ENCODE assay signal across 24 mouse cellular contexts in the genomic region with DNA sequence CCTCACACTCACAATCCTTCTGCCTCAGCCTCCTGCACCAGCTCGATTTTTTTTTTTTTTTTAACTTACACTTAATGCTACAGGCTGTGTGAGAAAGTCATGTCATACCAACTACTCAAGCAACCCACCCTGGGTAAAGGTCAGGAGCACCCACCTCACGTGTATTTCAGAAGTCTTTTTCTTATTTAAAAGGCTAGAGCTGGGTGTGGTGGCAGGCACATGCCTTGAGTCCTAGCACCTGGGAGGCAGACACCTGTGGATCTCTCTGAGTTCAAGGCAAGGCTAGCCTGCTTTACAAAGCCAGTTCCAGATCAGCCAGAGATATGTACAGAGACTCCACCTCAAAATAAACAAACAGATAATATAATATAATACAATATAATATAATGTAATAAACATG. TPM values are rescaled to one million over a fixed set of nuclear protein-coding genes. Genes with fewer than 3 reads are reported as not detected.
A peak's percentile ranks its signal among the peaks of the same experiment; 100 is the strongest.
DNase-seq lines count a peak whose midpoint lies in the region; ATAC-seq and TF ChIP-seq lines count a peak whose summit lies in the region.
"Had no signal": no experiment of that assay in that cellular context is flagged by ENCODE, and none has a peak within 500 bp of the region (broad histone marks: within the 10 kb centered on the region; RNA-seq: fewer than 3 reads in every experiment).

No protein-coding gene starts in this region.

- no peak overlapping the region for H3K9ac ChIP-seq in forebrain, embryonic 14.5 days (ENCODE audit: low read length)
- H3K9ac ChIP-seq in forebrain, embryonic 11.5 days (ENCODE audit: low read length): no peak overlapping the region
- no peak overlapping the region for H3K9ac ChIP-seq in midbrain, postnatal 0 days (replicated peaks; ENCODE audit: low read length, poor library complexity, severe bottlenecking)
- H3K9ac ChIP-seq in ES-E14 (ENCODE audit: insufficient read depth, low read depth, low read length, poor library complexity, severe bottlenecking): no peak overlapping the region
- H3K9ac ChIP-seq in intestine, embryonic 15.5 days: no peak overlapping the region
- H3K9ac ChIP-seq: forebrain, embryonic 15.5 days; hindbrain, embryonic 14.5 days had no signal

- TF ChIP-seq CTCF in midbrain, postnatal 0 days (IDR thresholded peaks at IDR 0.05): no peak

- H3K27me3 ChIP-seq in forebrain, embryonic 14.5 days (replicated peaks; ENCODE audit: control insufficient read depth, insufficient read depth, low read length): no peaks in the 10 kb centered on the region
- H3K27me3 ChIP-seq in forebrain, embryonic 11.5 days (ENCODE audit: control insufficient read depth, insufficient read depth, low read length): no peaks in the 10 kb centered on the region
- no peaks in the 10 kb centered on the region for H3K27me3 ChIP-seq in midbrain, embryonic 10.5 days (ENCODE audit: low read depth, poor library complexity, severe bottlenecking)
- no peaks in the 10 kb centered on the region for H3K27me3 ChIP-seq in midbrain, postnatal 0 days (ENCODE audit: insufficient read depth, low read length)
- no peaks in the 10 kb centered on the region for H3K27me3 ChIP-seq in intestine, embryonic 15.5 days (replicated peaks)
- H3K27me3 ChIP-seq: forebrain, embryonic 15.5 days had no signal

- no peaks in the 10 kb centered on the region for H3K9me3 ChIP-seq in forebrain, embryonic 14.5 days (replicated peaks; ENCODE audit: control insufficient read depth, low read length)
- H3K9me3 ChIP-seq in forebrain, embryonic 11.5 days (ENCODE audit: control insufficient read depth, low read length): no peaks in the 10 kb centered on the region
- no peaks in the 10 kb centered on the region for H3K9me3 ChIP-seq in midbrain, embryonic 10.5 days (replicated peaks)
- no peaks in the 10 kb centered on the region for H3K9me3 ChIP-seq in midbrain, postnatal 0 days (ENCODE audit: low read length)
- no peaks in the 10 kb centered on the region for H3K9me3 ChIP-seq in ES-E14 (ENCODE audit: control insufficient read depth, insufficient read depth, low read depth, low read length)
- H3K9me3 ChIP-seq in intestine, embryonic 15.5 days: no peaks in the 10 kb centered on the region
- H3K9me3 ChIP-seq: forebrain, embryonic 10.5 days; forebrain, embryonic 15.5 days had no signal

- H3K4me3 ChIP-seq in forebrain, embryonic 14.5 days (ENCODE audit: low read depth, low read length): no peak overlapping the region
- H3K4me3 ChIP-seq in forebrain, embryonic 11.5 days (ENCODE audit: low read depth, low read length): no peak overlapping the region
- no peak overlapping the region for H3K4me3 ChIP-seq in midbrain, embryonic 10.5 days
- no peak overlapping the region for H3K4me3 ChIP-seq in midbrain, postnatal 0 days (ENCODE audit: low read depth, low read length)
- H3K4me3 ChIP-seq in ES-E14 (ENCODE audit: insufficient read depth in 1 of 2, low read depth in 1 of 2, low read length in 2 of 2, poor library complexity in 1 of 2, severe bottlenecking in 1 of 2): no peak overlapping the region
- H3K4me3 ChIP-seq in intestine, embryonic 15.5 days (replicated peaks): no peak overlapping the region
- H3K4me3 ChIP-seq: forebrain, embryonic 10.5 days; forebrain, embryonic 15.5 days; heart, adult 2 months had no signal

- DNase-seq in forebrain, embryonic 14.5 days (ENCODE audit: low spot score): no peak
- DNase-seq in forebrain, embryonic 11.5 days (ENCODE audit: low spot score): no peak
- no peak for DNase-seq in midbrain, embryonic 10.5 days (ENCODE audit: low spot score)
- no peak for DNase-seq in midbrain, postnatal 0 days (ENCODE audit: low spot score)
- DNase-seq in ES-E14 (ENCODE audit: low read depth, low spot score): peak; percentile 34
- no peak for DNase-seq in urinary bladder, postnatal 4 days (ENCODE audit: low spot score in 2 of 2)
- DNase-seq in gastrocnemius, postnatal 36 days: no peak
- DNase-seq: adrenal gland, adult 2 months; adrenal gland, postnatal 14 days; cerebellum, adult 11 months; cerebellum, adult 2 months; cerebellum, postnatal 10 days; cerebellum, postnatal 36 days; embryo, embryonic 11 days; gastrocnemius, postnatal 25 days; heart, adult 2 months; kidney, adult 2 months had no signal

- no peak overlapping the region for H3K27ac ChIP-seq in forebrain, embryonic 14.5 days (ENCODE audit: low read depth, low read length)
- no peak overlapping the region for H3K27ac ChIP-seq in forebrain, embryonic 11.5 days (ENCODE audit: low read depth, low read length)
- H3K27ac ChIP-seq in midbrain, embryonic 10.5 days (replicated peaks): peak overlapping the region; percentile 69; the same call in 1 of the 2 replicates
- no peak overlapping the region for H3K27ac ChIP-seq in midbrain, postnatal 0 days (ENCODE audit: low read depth, low read length)
- no peak overlapping the region for H3K27ac ChIP-seq in ES-E14 (ENCODE audit: insufficient read depth, low read depth, low read length, poor library complexity, severe bottlenecking)
- no peak overlapping the region for H3K27ac ChIP-seq in intestine, embryonic 15.5 days
- H3K27ac ChIP-seq: forebrain, embryonic 15.5 days; heart, adult 2 months; hindbrain, embryonic 14.5 days; hindbrain, postnatal 0 days had no signal

- WGBS in forebrain, embryonic 14.5 days: 57% methylated on average over 2 of the region's 2 CpGs
- 64% methylated on average over 2 of the region's 2 CpGs for WGBS in forebrain, embryonic 11.5 days
- 65% methylated on average over 2 of the region's 2 CpGs for WGBS in midbrain, embryonic 10.5 days
- 82% methylated on average over 2 of the region's 2 CpGs for WGBS in midbrain, postnatal 0 days
- WGBS in intestine, embryonic 15.5 days: 54% methylated on average over 2 of the region's 2 CpGs

- H3K4me2 ChIP-seq in forebrain, embryonic 14.5 days (ENCODE audit: low read length): no peak overlapping the region
- no peak overlapping the region for H3K4me2 ChIP-seq in forebrain, embryonic 11.5 days (ENCODE audit: low read depth, low read length, severe bottlenecking)
- no peak overlapping the region for H3K4me2 ChIP-seq in midbrain, postnatal 0 days (ENCODE audit: low read depth, low read length, poor library complexity, severe bottlenecking)
- H3K4me2 ChIP-seq in intestine, embryonic 15.5 days (replicated peaks): no peak overlapping the region
- H3K4me2 ChIP-seq: forebrain, embryonic 15.5 days; heart, embryonic 11.5 days; hindbrain, embryonic 14.5 days had no signal

- no peaks in the 10 kb centered on the region for H3K36me3 ChIP-seq in forebrain, embryonic 14.5 days (ENCODE audit: control insufficient read depth, insufficient read depth, low read length)
- H3K36me3 ChIP-seq in forebrain, embryonic 11.5 days (ENCODE audit: control insufficient read depth, insufficient read depth, low read length): no peaks in the 10 kb centered on the region
- H3K36me3 ChIP-seq in midbrain, embryonic 10.5 days: no peaks in the 10 kb centered on the region
- no peaks in the 10 kb centered on the region for H3K36me3 ChIP-seq in midbrain, postnatal 0 days (ENCODE audit: insufficient read depth, low read length)
- no peaks in the 10 kb centered on the region for H3K36me3 ChIP-seq in ES-E14 (ENCODE audit: control insufficient read depth, insufficient read depth, low read length, poor library complexity, severe bottlenecking)
- H3K36me3 ChIP-seq in intestine, embryonic 15.5 days: no peaks in the 10 kb centered on the region
- H3K36me3 ChIP-seq: forebrain, embryonic 10.5 days; forebrain, embryonic 15.5 days had no signal

- in situ Hi-C loops in ES-E14 (cut with MboI; ENCODE audit: low sequenced_read_pairs in 2 of 2, unreplicated experiment in 2 of 2): no loop called here

- ATAC-seq in forebrain, embryonic 14.5 days: peak; percentile 22; the same call in 1 of the 2 replicates
- ATAC-seq in forebrain, embryonic 11.5 days (replicated peaks; ENCODE audit: low FRiP score): no peak
- ATAC-seq in midbrain, postnatal 0 days (ENCODE audit: low FRiP score): no peak
- peak; percentile 70 for ATAC-seq in intestine, embryonic 15.5 days
- ATAC-seq: hindbrain, postnatal 0 days; inflammation-experienced regulatory T-cells, adult 6 months had no signal

- intact Hi-C loops in gastrocnemius, postnatal 36 days (cut with DNase I): loop anchor here (5.0 kb wide), 1 partner anchor 1837 kb away; no protein-coding TSS in a partner anchor

- H3K4me1 ChIP-seq in forebrain, embryonic 14.5 days (ENCODE audit: control insufficient read depth, insufficient read depth, low read length): no peaks in the 10 kb centered on the region
- no peaks in the 10 kb centered on the region for H3K4me1 ChIP-seq in forebrain, embryonic 11.5 days (replicated peaks; ENCODE audit: control insufficient read depth, insufficient read depth, low read length)
- H3K4me1 ChIP-seq in midbrain, embryonic 10.5 days: no peaks in the 10 kb centered on the region; the same call in 1 of the 2 replicates
- H3K4me1 ChIP-seq in midbrain, postnatal 0 days (ENCODE audit: insufficient read depth, low read length): no peaks in the 10 kb centered on the region
- H3K4me1 ChIP-seq in ES-E14 (ENCODE audit: control insufficient read depth in 2 of 2, insufficient read depth in 2 of 2, low read length in 2 of 2, poor library complexity in 1 of 2): peaks cover 0 to 3% of the 10 kb centered on the region in 2 experiments; a peak in 1 of 4 replicates
- H3K4me1 ChIP-seq in intestine, embryonic 15.5 days (replicated peaks): no peaks in the 10 kb centered on the region
- H3K4me1 ChIP-seq: forebrain, embryonic 10.5 days; forebrain, embryonic 15.5 days had no signal

TF ChIP-seq in ES-E14, 5 proteins besides CTCF, POLR2A, EP300 and RAD21:
- peak; percentile 88; the same call in 1 of the 2 replicates for TF ChIP-seq ZNF384 (IDR thresholded peaks at IDR 0.05; ENCODE audit: low read depth, low read length)
- no peak for TF ChIP-seq HCFC1 (IDR thresholded peaks at IDR 0.05; ENCODE audit: borderline replicate concordance, insufficient read depth, low read length)

RNA-seq across cellular contexts. Expression of gene Hdac2, which starts 41.4 kb away (rescaled TPM):
- 472 and 499 TPM in 2 replicates for polyA plus RNA-seq in forebrain, embryonic 14.5 days (2014; fragmentation: Nextera tagmentation; extraction: Ambion mirVana)
- 403 and 409 TPM in 2 replicates for polyA plus RNA-seq in forebrain, embryonic 11.5 days (2014; fragmentation: Nextera tagmentation; extraction: Ambion mirVana)
- polyA plus RNA-seq in midbrain, embryonic 10.5 days (2016; fragmentation: Nextera tagmentation; extraction: Ambion mirVana): 311 and 325 TPM in 2 replicates
- 153 and 177 TPM in 2 replicates for total RNA-seq in midbrain, postnatal 0 days (2014; rRNA removed)
- polyA plus RNA-seq in midbrain, postnatal 0 days (2015; fragmentation: Nextera tagmentation; extraction: Ambion mirVana): 201 and 208 TPM in 2 replicates
- total RNA-seq in ES-E14 (2012; rRNA removed): 57.8 and 91.3 TPM in 2 replicates
- 160 and 173 TPM in 2 replicates for polyA plus RNA-seq in intestine, embryonic 15.5 days (2015; fragmentation: Nextera tagmentation; extraction: Ambion mirVana)
- 10 to 100 TPM; 48.5 to 51.6 TPM for total RNA-seq in gastrocnemius, postnatal 36 days (2021)

Comparison
In these comparisons a context has a peak if more than half of its experiments do, and no peak if none do; other contexts are left out.
1. ATAC-seq: peak in forebrain, embryonic 14.5 days (single experiment) and intestine, embryonic 15.5 days (single experiment); none in forebrain, embryonic 11.5 days (single experiment) and midbrain, postnatal 0 days (single experiment).